Mouse (Mus musculus): Measurements from ENCODE around the gene Scd2.

- no peak for TF ChIP-seq CTCF (IDR thresholded peaks at IDR 0.05; ENCODE audit: low read depth)
- TF ChIP-seq EP300 (IDR thresholded peaks at IDR 0.05; ENCODE audit: low read depth), result no peak
Measured at GRCm38 (mm10) chr19:44318545-44318944, 25.1 kb downstream of the Scd2 start.
